Mouse (Mus musculus) gastrocnemius, adult 8-10 months (tissue): ENCODE measurements around the gene Gm49325. TPM values are rescaled to one million over a fixed set of nuclear protein-coding genes. Genes with fewer than 3 reads are reported as not detected.

ENCODE experiments used
- DNase-seq, 2 experiments: peaks; one replicate each; pipeline ENCODE4 v3.0.0; 2022; ENCODE audit warnings: low spot score in 2 of 2
- total RNA-seq, 4 experiments: library from RNA; stranded (reverse); gene quantifications; 2 replicates each; pipeline ENCODE4 v1.2.4; 2022

Gene Gm49325
- total RNA-seq, 4 experiments from 2014 or later: 5.7 to 18.3 (median 11.6) TPM

- DNase-seq: no peak
Measured at GRCm38 (mm10) chr10:77588036-77588435, 18.0 kb upstream of the Gm49325 start.

DNA sequence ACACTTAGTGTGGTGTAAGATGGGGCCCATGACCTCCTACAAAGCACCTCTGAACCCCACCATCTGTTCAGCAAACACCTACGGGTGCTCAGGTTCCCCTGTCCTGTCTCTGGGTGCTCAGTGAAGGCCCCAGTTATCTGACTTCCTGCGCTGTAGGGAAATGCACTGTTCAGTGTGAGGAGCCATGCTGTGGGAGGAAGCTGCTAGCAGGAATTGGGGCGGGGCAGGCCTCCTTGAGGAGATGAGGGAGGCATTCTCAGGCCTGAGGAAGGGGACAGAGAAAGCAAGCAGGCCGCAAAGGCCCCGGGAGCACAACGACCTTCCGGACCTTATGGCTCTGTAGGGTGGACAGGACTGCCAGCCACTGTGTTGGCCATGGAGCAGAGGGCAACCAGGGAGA, 16.9 kb upstream of the Gm49325 start:
- DNase-seq: no peak

GRCm38 (mm10) chr10:77589749-77590148, 16.2 kb upstream of the Gm49325 start:
- DNase-seq: no peak

DNA sequence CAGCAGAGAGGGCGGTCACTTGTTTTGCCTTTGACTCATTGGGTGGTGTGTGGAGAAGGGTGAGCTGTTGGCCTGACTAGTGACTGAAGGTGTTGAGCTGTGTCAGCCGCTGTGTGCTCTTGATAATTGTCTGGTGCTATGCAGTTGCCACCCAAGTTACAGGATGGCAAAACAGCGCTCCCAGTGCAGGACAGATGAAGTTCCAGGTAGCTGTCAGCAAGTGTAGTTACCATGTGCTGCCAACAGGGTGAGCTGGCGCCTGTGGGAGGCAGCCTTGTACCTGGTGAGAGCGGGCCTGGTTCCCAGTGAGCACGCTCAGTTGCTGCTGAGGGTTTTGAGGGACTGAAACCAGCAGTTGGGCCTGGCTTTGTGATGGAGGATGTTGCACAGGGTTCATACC, 15.2 kb upstream of the Gm49325 start:
- DNase-seq: no peak

DNA sequence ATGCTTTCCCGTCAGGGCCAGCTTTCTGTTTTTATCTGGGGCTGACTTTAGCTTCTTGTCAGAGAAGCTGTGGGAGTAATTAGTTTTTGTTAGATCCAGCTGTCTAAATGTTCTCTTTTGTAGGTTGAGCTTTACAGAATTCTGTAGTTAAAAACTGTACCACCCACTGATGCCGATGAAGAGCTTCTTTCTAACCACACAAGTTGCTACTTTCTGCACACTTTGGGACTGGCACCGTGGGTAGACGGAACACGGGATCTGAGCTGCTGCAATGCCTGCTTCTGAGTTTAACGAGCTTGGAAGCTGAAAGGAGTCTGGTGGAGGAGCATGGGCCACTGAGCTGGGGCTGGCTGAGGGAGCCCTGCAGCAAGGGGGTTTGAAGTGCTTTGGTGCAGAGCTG, 14.5 kb upstream of the Gm49325 start:
- DNase-seq: no peak

DNA sequence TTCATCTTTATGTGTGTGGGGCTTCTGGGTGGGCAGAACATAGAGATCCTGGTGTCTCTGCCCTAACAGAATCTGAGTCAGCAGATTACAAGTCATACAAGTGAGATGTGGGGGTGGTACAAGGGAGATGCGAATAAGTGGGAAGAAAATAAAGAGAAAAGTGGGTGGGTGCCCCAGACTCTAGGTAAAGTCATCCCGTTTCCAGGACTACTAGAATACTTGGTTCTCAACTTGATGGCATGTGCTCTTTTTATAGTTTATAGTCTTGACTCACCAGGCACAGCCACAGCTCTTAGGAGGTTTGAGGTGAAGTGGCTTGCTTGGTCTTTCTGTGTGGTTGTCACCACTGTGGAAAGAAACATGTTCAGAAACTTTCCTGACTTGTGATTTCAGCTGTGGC, 9.9 kb upstream of the Gm49325 start:
- no peak for DNase-seq

- no peak for DNase-seq
Measured at GRCm38 (mm10) chr10:77603021-77603420, 3.0 kb upstream of the Gm49325 start.

- DNase-seq: no peak
Measured at GRCm38 (mm10) chr10:77604111-77604510, 1.9 kb upstream of the Gm49325 start.

DNA sequence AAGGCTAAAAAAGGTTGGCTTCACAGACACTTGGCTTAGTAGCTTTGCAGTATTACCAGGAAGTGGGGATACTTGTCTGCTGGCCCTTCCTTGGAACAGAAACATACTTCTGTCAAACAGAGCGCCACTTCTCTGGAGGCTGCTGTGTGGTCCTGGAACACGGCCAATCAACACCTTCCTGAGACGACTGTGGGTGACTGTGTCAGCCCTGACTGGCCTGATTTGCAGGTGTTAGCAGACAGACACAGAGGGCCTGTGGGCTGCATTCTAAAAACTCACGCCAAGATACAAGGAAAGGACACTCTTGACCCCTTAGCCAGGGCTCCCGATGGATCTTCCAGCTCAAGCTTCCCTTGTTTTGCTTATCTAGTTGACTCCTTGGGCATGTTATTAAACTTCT, 1.0 kb upstream of the Gm49325 start:
- no peak for DNase-seq

DNA sequence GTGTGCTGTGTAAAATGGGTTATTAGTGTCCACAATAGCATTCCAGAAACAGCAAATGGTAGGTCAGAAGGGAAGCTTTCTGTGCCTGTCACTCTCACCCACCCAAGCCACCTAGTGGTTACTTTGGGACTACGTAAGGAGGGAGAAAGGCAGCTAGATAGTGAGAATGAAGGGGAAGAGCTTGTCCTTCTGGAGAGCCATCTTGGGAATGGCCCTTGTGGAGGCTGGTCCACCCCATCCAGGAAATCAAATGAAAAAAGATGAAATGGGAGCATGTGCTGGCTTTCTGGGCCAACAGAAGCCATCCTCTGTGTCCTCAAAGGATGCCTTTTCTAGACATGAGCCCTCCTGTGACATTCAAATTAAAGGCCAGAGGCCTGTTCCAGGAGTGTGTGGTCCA, 629 bp upstream of the Gm49325 start:
- no peak for DNase-seq

DNA sequence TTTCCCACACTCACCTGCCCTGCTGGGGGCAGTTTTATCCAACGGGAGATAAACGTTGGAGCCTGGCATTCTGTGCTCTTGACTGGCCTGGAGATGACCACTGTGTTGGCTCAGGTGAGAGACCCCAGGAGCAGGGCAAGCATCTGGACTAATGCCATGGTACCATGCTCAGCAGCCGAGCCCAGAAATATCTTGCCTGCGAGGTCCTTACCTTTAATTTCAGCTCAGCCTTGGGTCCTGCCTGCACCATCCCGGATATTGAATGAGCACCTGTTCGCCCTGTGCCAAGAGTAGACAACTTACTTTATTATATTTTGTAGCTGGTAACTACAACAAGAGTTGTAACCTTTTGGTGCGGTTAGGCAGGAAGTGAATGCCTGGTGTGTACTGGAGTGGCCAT, 858 bp downstream of the Gm49325 start:
- DNase-seq: no peak

DNA sequence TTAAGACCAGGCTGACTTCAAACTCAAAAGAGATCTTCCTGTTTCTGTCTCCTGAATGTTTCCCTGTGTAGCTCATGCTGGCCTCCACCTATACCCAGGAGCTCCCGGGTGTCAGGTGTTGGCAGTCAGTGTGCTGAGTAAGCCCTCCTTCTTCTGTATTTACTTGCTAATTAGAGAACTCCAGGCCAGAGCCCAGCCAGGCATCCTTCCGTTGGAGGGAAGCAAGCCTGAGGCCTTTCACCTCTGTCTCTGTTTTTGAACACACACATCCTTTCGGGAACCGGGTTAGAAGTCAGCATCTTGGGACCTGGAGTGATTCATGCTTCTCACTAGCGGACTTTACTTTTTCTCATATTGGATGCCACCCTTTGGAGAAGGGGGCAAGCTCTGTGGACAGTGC, 1.4 kb downstream of the Gm49325 start:
- no peak for DNase-seq

GRCm38 (mm10) chr10:77608589-77608988, 2.6 kb downstream of the Gm49325 start:
- DNase-seq: no peak

DNA sequence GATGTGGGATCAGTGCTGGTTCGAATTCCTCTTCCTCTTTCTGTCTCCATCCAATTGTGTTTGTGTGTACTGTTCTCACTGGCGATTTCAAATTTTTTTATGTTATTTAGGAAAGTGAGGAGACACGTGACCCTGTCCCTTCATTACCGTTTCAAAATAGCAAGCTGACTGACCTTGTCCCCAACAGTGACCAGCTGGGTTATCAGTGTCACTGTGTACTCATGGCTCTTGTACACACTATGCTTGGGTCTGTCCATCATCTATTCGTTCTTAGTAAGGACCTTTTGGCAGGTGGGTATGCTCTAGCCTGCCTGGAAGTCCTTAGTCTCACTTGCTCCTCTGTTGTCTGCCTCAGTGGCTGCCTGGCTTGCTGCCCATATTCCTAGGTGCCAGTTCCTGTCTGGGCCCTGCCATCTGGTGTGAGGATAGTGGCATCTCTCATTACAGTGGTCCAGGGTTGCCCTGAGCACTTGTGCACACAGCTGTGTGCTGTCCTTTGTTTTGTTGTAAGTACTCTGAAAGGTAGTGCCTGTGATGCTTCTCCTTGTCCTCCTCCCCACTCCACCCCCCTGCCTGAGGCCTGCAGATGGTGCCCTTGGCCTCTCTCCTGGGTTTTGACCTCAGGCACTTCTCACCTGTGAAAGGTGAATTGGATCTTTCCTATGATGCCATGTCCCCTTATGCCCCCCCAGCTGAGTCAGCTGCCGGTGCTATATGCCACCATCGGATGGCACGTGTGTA, 4.4 kb downstream of the Gm49325 start:
- no peak for DNase-seq

GRCm38 (mm10) chr10:77613409-77613808, 7.4 kb downstream of the Gm49325 start:
- DNase-seq: peak in 1 of 2 experiments; percentile 29

DNA sequence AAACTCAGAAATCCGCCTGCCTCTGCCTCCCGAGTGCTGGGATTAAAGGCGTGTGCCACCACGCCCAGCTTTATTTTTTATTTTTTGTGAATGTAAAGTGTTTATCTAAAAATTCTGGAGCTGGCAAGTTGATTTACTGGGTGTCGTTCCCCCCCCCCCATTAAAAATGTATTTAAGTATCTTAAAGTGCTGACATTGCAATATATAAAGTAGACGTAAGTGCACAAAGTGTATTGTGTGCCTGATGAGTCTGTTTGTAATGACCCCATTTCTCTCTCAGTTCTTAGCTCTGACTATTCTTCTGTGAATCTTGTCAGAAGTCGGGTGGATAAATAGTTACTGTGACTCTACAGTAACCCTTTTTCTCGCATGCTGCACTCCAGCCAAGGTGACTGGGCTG, 9.7 kb downstream of the Gm49325 start:
- no peak for DNase-seq

DNA sequence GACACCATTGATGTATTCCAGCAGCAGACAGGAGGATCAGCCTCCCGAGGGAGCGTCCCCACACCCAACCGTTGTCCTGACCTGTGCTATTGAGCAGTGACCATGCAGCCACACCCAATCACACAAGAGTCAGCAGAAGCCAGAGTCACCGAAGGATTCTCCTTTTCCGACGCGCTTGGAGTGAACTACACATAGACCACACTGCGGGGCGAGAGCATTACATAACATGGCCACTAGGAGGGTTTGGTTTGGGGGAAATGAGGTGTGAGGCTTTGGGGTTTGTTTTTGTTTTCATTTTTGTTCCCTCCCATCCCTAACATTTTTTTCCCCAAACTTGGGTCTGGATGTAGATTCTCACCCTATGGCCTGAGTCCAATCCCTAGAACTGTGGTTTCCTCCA, 10.2 kb downstream of the Gm49325 start:
- no peak for DNase-seq

GRCm38 (mm10) chr10:77616926-77617325, 10.9 kb downstream of the Gm49325 start:
- no peak for DNase-seq

GRCm38 (mm10) chr10:77621546-77621945, 15.5 kb downstream of the Gm49325 start:
- DNase-seq: no peak

DNA sequence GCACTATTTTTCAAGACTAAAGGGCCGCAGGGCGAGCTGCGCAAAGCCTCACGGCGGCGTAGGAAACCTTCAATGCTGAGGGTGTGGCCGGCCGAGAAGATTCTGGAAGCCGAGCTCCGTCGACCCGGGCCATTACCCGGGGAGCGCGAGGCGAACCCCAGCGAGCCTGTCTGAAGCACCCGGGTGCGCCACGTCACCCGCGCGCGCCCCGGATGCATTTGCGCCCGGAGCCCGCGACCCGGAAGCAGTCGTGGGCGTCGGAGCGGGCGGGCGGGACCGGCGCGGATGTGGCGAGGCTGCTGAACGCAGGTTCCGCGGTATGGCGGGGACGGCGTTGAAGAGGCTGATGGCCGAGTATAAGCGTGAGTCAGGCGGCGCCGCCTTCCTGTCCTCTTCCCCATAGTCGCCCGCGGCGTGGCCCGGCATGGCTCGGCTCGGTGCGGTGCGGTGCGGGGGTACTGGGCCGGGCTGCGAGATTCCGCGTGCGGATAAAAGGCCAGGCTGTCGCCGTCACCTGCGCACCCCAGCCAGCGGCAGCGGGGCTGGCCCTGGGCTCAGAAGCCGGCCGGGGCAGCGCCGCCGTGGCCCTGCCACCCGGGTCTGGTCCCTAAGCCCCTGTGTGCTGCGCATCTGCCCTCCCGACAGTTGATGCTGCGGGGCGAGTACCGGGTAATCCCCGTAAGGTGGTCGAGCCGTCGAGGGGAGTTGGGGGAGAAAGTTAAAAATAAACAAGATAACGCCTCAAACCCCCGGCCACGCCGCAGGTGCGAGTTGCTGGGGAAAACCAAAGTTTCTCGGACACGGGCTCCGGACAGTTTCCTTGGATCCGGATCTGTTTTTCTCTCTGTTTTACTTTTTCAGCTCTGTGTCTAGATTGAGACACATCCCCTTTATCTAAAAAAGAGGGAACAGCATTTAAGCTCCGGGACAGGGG, 16.3 kb downstream of the Gm49325 start, which contains the start of gene Ube2g2:
Ube2g2 (plus strand) TSS at position 221 of the 934 bp plus-strand sequence.
- peak; percentile 87 to 88 for DNase-seq

DNA sequence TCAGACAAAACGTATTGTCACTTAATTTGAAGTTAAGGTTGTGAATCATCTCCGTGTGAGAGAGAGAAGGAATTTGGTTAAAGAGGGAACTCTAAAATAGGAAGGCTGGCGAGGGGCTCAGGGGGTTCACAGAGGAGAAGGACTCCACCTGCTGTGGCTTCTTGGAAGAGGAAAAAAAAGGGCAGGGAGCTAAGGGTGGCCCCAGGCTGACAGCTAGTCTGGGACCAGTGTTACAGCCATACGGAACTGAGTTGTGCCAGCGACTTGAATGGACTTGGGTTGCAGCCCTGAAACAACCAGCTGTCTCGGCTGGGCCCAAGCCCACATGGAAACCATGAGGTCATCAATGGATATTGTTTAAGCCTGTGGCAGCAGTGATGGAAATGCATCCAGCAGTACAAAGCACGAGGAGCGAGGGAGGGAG, 17.1 kb downstream of the Gm49325 start:
- DNase-seq: peak; percentile 43 to 52

DNA sequence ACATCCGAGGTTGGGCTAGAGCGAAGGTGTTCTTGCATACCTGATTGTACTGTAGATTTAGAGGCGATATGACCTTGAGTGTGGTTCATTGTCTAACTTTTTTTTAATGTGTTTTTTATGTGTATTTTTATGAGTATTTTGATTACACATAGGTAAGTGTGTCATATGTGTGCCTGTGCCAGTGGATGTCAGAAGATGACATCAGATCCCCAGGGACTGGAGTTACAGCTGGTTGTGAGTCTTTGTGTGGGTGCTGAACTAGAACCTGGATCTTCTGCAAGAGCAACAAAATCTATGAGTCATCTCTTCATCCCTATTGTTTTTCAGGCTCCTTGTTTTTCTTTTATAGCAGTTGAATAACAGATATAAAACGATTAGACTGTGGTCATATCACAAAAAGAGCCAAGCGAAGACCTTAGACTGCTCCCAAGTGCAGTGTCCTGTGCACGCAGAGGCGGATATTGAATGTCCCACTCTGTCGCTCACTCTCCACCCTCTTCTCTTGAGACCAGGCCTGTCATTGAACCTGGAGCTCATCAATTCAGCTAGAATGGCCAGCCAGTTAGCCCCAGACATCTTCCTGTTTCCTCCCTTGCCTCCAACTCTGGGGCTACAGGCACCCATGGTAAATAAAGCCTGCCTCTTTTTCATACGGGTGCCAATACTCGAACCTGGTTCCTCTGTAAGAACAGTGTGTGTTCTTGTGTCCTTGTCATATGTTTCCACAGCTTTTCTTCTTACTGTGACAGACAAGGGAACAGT, 17.8 kb downstream of the Gm49325 start:
- no peak for DNase-seq
